Mouse (Mus musculus): ENCODE measurements at regions not wholly inside any gene's neighbourhood (a gene's known extent, or its start where the extent isn't known, plus 50 kb on each side); places are given as distances from the start of the nearest gene placed in this dataset.
A peak's percentile ranks its signal among the peaks of the same experiment; 100 is the strongest.

- DNase-seq = no peak
These were observed 77.2 kb downstream of the Gm10604 start for GRCm38 (mm10) chr4:11903861-11904260.

- no peak for DNase-seq
These were observed 77.7 kb downstream of the Gm10604 start for GRCm38 (mm10) chr4:11903401-11903800.

GRCm38 (mm10) chr4:11899979-11900624 lies 81.0 kb downstream of the Gm10604 start:
- DNase-seq = peak; percentile 10 to 52

- DNase-seq = no peak
These were observed 83.8 kb downstream of the Gm10604 start for GRCm38 (mm10) chr4:11897231-11897630.

GRCm38 (mm10) chr4:11895857-11896825 lies 84.9 kb downstream of the Gm10604 start:
- peak; percentile 35 to 63 for DNase-seq

GRCm38 (mm10) chr4:11893560-11894205 lies 87.4 kb downstream of the Gm10604 start:
- no peak for DNase-seq

- no peak for DNase-seq
These were observed 91.9 kb downstream of the Gm10604 start for GRCm38 (mm10) chr4:11889039-11889600.

GRCm38 (mm10) chr4:11887377-11887776 lies 93.7 kb downstream of the Gm10604 start:
- no peak for DNase-seq

- DNase-seq = no peak
These were observed 95.6 kb downstream of the Gm10604 start for GRCm38 (mm10) chr4:11885499-11885898.

- no peak for DNase-seq
These were observed 96.2 kb downstream of the Gm10604 start for GRCm38 (mm10) chr4:11884818-11885217.

- no peak for DNase-seq
These were observed 97.8 kb downstream of the Gm10604 start for GRCm38 (mm10) chr4:11883295-11883694.

- DNase-seq = no peak
These were observed 98.4 kb downstream of the Gm10604 start for GRCm38 (mm10) chr4:11882666-11883065.

- DNase-seq = no peak
These were observed 102.4 kb downstream of the Gm10604 start for GRCm38 (mm10) chr4:11878638-11879037.

GRCm38 (mm10) chr4:11877945-11878344 lies 103.1 kb downstream of the Gm10604 start:
- DNase-seq = no peak

- DNase-seq = no peak
These were observed 105.1 kb downstream of the Gm10604 start for GRCm38 (mm10) chr4:11876009-11876408.

GRCm38 (mm10) chr4:11874586-11875264 lies 106.3 kb downstream of the Gm10604 start:
- DNase-seq = no peak

- DNase-seq = no peak
These were observed 109.0 kb downstream of the Gm10604 start for GRCm38 (mm10) chr4:11872036-11872435.

- peak in 1 of 2 experiments; percentile 43 for DNase-seq
These were observed 111.3 kb downstream of the Gm10604 start for GRCm38 (mm10) chr4:11869721-11870120.

GRCm38 (mm10) chr4:11868565-11868964 lies 112.5 kb downstream of the Gm10604 start:
- DNase-seq = no peak
